Mouse (Mus musculus): ENCODE results near the gene Kcnh7.

The Kcnh7 gene

GRCm38 (mm10) chr2:62935273-62935874 lies 248.7 kb downstream of the Kcnh7 start:
- no peak for DNase-seq (ENCODE audit: low spot score in 2 of 2)

DNA sequence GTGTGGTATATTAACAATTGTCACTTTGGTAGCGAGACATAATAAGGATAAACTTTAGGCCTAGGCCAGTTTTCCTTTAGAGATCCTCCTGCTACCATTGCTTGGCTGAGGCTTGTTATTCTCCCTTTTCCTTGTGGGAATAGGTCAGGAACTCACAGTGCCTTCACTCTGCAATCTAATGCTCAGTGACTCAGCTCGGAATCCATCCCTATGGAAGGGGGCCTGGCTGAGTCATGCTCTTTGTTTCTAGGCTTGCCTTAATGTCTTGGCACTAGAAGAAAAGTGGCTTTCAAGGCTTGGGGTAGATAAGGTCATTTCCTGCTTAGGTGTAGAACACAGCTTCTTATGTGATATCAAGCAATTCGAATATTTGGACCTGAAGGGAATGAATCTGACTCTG lies 255.6 kb downstream of the Kcnh7 start:
- no peak for DNase-seq (ENCODE audit: low spot score in 2 of 2)

GRCm38 (mm10) chr2:62928065-62928464 lies 256.0 kb downstream of the Kcnh7 start:
- DNase-seq (ENCODE audit: low spot score in 2 of 2) = no peak

- no peak for DNase-seq (ENCODE audit: low spot score in 2 of 2)
Measured at GRCm38 (mm10) chr2:62923803-62924202, 260.3 kb downstream of the Kcnh7 start.

- no peak for DNase-seq (ENCODE audit: low spot score in 2 of 2)
Measured at GRCm38 (mm10) chr2:62907688-62908087, 276.4 kb downstream of the Kcnh7 start.

- DNase-seq (ENCODE audit: low spot score in 2 of 2) = no peak
Measured at GRCm38 (mm10) chr2:62902363-62903353, 281.4 kb downstream of the Kcnh7 start.

DNA sequence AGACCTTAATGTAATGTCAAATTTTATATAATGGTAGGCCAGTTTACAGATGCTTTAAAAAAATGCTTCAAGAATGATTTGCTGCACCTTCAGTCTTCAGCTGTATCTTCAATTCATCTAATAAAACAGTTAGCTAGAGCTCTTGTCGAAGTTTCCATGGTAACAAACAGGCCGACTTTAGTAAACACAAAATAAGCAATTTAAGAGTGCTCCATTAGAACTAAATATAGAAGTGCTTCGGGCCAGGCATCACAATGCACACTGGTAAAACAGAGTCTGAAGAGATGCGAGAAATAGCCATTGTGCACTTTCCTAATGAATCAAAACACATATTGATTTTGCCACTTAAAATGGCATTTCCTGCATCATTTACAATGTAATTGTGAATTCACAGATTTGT lies 305.3 kb downstream of the Kcnh7 start:
- DNase-seq (ENCODE audit: low spot score in 2 of 2) = no peak

DNA sequence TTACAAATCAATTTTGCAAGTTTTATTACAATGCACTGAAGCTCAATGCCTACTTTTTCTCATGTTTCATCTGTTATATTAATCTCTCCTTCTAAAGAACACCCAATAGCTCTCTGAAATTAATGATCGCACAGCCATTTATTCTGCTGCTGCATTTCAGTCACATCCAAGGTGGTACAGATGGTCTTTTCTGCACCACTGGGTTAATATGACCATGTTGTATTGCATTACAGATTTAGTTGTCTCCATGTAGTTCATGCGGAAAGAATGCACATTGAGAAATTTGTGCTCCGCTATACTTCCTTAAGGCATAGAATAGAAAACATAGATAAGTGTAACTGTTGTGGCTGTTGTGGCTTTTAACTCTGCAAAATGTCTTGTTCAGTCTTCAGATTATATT lies 328.7 kb downstream of the Kcnh7 start:
- DNase-seq (ENCODE audit: low spot score in 2 of 2) = no peak

DNA sequence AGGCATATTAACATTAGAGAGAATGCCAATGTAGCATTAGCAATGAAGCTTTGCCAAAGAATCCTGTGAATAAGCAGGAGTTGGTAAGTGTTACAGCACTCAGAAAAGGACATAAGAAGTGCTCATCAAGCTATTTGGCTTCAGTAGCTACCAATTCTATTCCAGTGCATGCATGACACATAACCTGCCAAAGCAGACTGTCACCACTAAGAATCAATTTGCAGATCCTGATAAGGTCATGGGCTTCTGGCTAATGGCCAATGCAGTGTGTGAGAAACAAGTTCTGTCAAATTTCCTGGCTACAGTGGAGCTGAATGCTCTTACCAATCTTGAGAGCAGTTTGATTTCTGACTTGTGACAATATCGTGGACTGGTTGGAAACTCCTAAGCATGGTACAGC lies 341.5 kb downstream of the Kcnh7 start:
- DNase-seq (ENCODE audit: low spot score in 2 of 2) = no peak

GRCm38 (mm10) chr2:62834261-62834660 lies 349.8 kb downstream of the Kcnh7 start:
- no peak for DNase-seq (ENCODE audit: low spot score in 2 of 2)

DNA sequence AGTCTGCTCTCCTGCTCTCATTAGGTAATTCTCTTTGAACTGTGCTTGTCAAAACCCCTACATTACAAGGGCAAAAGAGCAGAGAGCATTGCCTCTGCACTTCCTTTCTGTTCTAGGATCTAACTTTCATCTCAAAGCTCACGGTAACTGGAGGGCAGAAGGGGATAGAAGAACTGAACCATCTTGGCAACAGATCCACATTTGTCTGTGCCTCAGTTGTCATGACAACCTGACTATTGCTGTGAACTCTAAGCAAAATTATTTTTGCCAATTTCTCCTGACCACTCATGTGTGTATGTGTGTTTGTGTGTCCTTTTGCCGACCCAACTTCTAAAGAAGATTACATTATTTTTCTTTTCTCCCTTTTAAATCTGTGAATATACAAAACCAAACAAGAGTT lies 364.9 kb downstream of the Kcnh7 start:
- no peak for DNase-seq (ENCODE audit: low spot score in 2 of 2)

- no peak for DNase-seq (ENCODE audit: low spot score in 2 of 2)
Measured at GRCm38 (mm10) chr2:62816016-62816415, 368.1 kb downstream of the Kcnh7 start.

DNA sequence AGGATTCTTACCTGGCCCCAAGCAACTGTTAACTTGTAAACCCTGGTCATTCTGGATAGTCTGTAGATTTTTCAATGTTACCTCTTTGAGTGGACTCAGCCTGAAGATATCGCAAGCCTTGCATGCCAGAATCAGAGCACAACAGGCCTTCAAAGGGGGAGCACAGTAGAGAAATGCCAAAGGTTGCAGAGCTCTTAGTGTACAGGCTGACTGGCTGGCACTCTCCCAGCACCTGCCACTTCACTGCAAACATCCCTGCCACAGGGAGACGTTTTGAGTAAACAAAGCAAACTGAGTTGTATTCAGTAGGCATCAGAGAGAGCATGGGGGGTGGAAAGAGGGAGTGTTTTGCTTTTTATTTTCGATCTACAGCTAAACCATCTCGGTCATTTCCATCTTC lies 375.3 kb downstream of the Kcnh7 start:
- DNase-seq (ENCODE audit: low spot score in 2 of 2) = no peak

- DNase-seq (ENCODE audit: low spot score in 2 of 2) = no peak
Measured at GRCm38 (mm10) chr2:62807476-62807882, 376.6 kb downstream of the Kcnh7 start.

DNA sequence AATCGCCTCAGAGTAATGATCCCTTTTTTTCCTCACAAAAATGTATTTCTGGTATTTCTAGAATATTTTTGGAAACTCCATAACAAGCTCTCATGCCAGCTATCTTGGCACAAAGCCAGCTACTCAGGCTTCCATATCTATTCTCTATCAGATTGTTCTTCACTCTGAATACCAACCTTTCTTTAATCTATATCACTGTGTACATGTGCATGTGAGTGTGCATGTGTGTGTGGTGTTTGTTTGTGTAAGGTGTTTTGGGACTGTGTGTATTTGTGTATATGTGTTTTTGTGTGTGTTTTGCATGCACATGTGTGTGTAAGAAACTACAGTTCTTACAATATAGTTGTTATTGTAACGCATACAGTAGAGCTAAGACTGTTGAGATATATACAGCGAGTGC lies 377.2 kb downstream of the Kcnh7 start:
- DNase-seq (ENCODE audit: low spot score in 2 of 2) = no peak

DNA sequence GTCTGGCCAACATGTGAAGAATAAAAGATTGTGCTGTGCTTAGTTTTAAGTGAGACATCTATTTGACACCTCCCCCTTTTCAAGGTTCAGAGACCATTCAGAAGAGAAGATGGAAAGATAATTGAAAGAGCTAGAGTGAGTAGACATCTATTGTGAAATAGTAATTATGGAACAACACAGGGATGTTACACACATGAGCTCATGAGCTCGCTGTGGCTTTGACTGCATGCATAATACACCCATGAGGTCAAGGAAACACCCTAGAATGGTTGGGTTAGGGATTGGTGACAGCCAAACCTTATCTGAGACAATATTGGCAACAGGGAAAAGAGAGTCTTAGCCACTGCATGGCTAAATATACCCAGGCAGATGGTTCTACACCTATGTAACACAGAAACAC lies 380.1 kb downstream of the Kcnh7 start:
- DNase-seq (ENCODE audit: low spot score in 2 of 2) = no peak

- no peak for DNase-seq (ENCODE audit: low spot score in 2 of 2)
Measured at GRCm38 (mm10) chr2:62784460-62785038, 399.5 kb downstream of the Kcnh7 start.

GRCm38 (mm10) chr2:62746256-62746655 lies 437.8 kb downstream of the Kcnh7 start:
- no peak for DNase-seq (ENCODE audit: low spot score in 2 of 2)

DNA sequence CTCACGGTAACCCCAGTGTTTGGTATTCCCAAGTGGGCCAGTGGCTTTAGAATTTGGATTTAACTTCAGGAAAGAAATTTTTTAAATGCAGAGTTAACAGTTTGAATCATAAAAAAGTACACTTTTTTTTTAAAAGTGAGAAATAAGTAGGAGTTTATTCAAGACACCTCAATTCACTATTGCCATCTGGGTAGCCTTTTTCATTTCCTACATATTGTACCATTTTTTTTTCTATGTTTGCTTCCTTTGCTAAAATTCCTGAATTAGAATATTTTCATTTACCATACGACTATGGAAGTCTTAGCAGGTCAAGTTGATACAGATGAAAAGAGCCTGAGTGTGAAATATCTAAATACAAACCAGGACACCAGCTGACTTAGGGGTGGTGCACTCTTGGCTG lies 441.0 kb downstream of the Kcnh7 start:
- DNase-seq (ENCODE audit: low spot score in 2 of 2) = no peak

DNA sequence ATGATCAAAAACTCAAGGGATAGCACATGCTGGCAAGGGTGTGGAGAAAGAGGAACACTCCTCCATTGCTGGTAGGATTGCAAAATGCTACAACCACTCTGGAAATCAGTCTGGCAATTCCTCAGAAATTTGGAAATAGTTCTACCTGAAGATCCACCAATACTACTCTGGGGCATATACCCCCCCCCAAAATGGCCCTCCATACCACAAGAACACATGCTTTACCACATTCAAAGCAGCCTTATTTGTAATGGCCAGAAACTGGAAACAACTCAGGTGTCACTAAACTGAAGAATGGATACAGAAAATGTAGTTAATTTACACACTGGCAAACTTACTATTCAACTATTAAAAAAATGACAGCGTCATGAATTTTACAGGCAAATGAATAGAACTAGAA lies 453.4 kb downstream of the Kcnh7 start:
- DNase-seq (ENCODE audit: low spot score in 2 of 2) = no peak

GRCm38 (mm10) chr2:62727732-62728131 lies 456.4 kb downstream of the Kcnh7 start:
- no peak for DNase-seq (ENCODE audit: low spot score in 2 of 2)

GRCm38 (mm10) chr2:62725946-62726345 lies 458.1 kb downstream of the Kcnh7 start:
- no peak for DNase-seq (ENCODE audit: low spot score in 2 of 2)

DNA sequence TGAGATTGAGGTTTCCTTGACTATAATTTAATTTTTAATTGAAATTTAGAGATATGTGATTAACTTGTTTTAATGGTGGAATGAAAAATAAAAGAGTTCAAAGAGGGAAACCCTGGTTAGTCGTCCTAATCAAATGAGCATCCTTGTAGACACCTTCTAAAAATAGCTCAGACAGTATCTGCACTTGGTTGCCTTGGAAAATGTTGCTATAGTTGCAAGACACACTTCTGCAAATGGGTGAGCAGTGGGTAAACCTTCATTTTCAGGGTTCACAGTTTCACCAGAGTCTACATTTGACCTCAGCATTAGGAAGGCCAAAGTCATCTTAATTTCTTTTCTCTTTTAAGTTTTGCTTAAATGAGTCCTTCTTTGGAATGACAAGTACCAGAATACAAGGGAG lies 465.7 kb downstream of the Kcnh7 start:
- DNase-seq (ENCODE audit: low spot score in 2 of 2) = no peak

All from thymus, postnatal 10 days (tissue).